Mouse (Mus musculus): Measurements from ENCODE around the gene Igfn1.

- TF ChIP-seq MAX (IDR thresholded peaks at IDR 0.05; ENCODE audit: low read depth) (no peak), POLR2A (IDR thresholded peaks at IDR 0.05; ENCODE audit: insufficient read length, low read depth) (no peak), TCF12 (IDR thresholded peaks at IDR 0.05; ENCODE audit: insufficient read depth, poor library complexity, severe bottlenecking) (no peak), POLR2AphosphoS2 (IDR thresholded peaks at IDR 0.05; ENCODE audit: insufficient read length, low read depth) (no peak), CEBPB (IDR thresholded peaks at IDR 0.05; ENCODE audit: insufficient read depth, poor library complexity, severe bottlenecking) (no peak), E2F4 (IDR thresholded peaks at IDR 0.05; ENCODE audit: insufficient read depth) (no peak), MYOG (IDR thresholded peaks at IDR 0.05; ENCODE audit: control insufficient read depth in 1 of 3, insufficient read depth in 1 of 3, insufficient read length in 2 of 3, low read depth in 2 of 3) (no peak), REST (IDR thresholded peaks at IDR 0.05; ENCODE audit: insufficient read depth, insufficient read length) (no peak)
Observed at GRCm38 (mm10) chr1:136006292-136006748, at the start of gene Igfn1.
